Mouse (Mus musculus) kidney, adult 2 months (tissue): ENCODE results near the gene P2rx3.

ENCODE experiments used
- CTCF ChIP-seq: fragments of 200-500 bp; conservative IDR thresholded peaks from 2 replicates; pipeline ENCODE4 v1.5.1; 2011; ENCODE audit warnings: low read depth, mild to moderate bottlenecking, control low read depth, low read length, moderate library complexity, mixed read lengths; ENCODE audit not compliant: insufficient read depth, insufficient read length
- POLR2A ChIP-seq: fragments of 200-500 bp; IDR thresholded peaks from one replicate; pipeline ENCODE4 v1.6.1; 2011; ENCODE audit warnings: low read depth, low read length, control low read depth

DNA sequence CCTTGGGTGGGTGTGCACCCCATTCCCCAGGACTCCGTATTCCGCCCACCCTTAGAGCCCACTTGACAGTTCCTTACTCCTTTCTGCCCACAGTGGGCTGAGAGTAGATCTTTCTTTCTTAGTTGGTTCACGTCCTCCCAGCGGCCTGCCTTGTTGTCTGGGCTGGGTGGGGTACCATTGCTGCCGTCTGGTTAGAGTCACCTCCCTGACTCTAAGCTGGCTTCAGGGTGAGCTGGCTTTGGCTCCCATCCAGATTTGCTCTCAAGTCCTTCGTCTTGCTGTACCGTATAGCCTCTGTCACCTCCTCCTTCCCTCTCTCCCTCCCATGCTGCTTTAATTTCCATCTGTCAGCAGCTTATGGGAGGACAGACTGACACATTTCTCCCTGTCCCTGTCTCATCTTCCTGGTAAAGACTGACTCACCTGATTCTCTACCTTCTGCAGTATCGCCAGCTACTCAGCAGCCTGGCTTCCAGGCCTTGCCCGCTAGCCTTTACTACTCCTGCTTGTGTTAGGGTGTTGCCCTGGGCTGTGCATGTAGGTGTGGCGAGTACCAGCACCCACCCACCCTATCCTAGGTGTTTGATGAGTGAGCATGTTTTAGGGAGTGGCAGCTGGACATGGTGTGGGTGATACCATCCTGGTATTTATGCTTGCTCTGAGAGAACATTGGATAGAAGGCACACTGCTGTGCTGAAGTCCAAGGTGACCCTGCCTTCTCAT lies 30.8 kb upstream of the P2rx3 start:
- TF ChIP-seq CTCF: no peak
- no peak for TF ChIP-seq POLR2A
